Mouse (Mus musculus) megakaryocyte, embryonic 14.5 days (primary cell): ENCODE measurements around the gene Cap2. TPM values are rescaled to one million over a fixed set of nuclear protein-coding genes. Genes with fewer than 3 reads are reported as not detected.

Experiments
- H3K27me3 ChIP-seq: replicated peaks from 2 replicates; pipeline ENCODE3; 2012; ENCODE audit warnings: inconsistent platforms
- H3K36me3 ChIP-seq: replicated peaks from 2 replicates; pipeline ENCODE3; 2012; ENCODE audit warnings: low read length, inconsistent platforms, mixed read lengths
- H3K4me1 ChIP-seq: 2 replicates; pipeline ENCODE4 v1.6.1; 2012; ENCODE audit warnings: inconsistent platforms
- H3K4me3 ChIP-seq: replicated peaks from 2 replicates; pipeline ENCODE3; 2012; ENCODE audit warnings: moderate library complexity, mild to moderate bottlenecking, inconsistent platforms
- H3K9me3 ChIP-seq: 2 replicates; pipeline ENCODE4 v1.6.1; 2012; ENCODE audit warnings: inconsistent platforms
- FLI1 ChIP-seq: IDR thresholded peaks from 2 replicates; pipeline ENCODE4 v1.6.1; 2012; ENCODE audit warnings: low read length, inconsistent platforms, mixed read lengths
- GATA1 ChIP-seq: IDR thresholded peaks from 3 replicates; pipeline ENCODE4 v1.6.1; 2012; ENCODE audit warnings: mixed read lengths, low read length, inconsistent platforms, borderline replicate concordance
- polyA plus RNA-seq: library from polyadenylated mRNA; stranded (reverse); fragments of >175 nt; gene quantifications from 2 replicates; pipeline ENCODE4 v1.2.3, GENCODE M21; 2012; ENCODE audit warnings: low replicate concordance; ENCODE audit not compliant: insufficient read depth

Gene Cap2
- polyA plus RNA-seq, 1 experiment, result 1.5 TPM

DNA sequence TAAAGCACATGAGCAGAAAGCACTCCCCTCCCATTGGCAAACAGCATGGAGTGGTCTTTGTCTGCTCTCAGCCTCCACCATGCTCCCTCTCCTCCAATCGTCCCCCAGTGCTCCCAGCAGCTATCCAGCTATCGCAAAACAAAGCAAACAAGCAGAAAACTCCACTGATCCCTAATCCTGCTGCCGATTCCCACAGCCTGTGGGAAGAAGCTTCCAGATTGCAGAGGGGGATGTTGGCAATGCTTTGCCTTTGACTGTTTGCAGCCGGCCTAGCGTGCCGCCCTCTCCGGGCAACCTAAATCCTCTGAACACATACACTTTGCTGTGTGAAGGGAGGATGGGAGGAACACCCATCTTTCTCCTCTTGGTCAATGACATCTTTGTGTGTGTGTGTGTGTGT is 83.2 kb downstream of the Cap2 start:
- no peaks in the 10 kb centered on the region for H3K9me3 ChIP-seq
- no peak for TF ChIP-seq GATA1
- no peak for TF ChIP-seq FLI1
- peaks cover 4% of the 10 kb centered on the region for H3K27me3 ChIP-seq
- no peaks in the 10 kb centered on the region for H3K4me1 ChIP-seq
- H3K4me3 ChIP-seq, result no peak overlapping the region
- no peaks in the 10 kb centered on the region for H3K36me3 ChIP-seq

DNA sequence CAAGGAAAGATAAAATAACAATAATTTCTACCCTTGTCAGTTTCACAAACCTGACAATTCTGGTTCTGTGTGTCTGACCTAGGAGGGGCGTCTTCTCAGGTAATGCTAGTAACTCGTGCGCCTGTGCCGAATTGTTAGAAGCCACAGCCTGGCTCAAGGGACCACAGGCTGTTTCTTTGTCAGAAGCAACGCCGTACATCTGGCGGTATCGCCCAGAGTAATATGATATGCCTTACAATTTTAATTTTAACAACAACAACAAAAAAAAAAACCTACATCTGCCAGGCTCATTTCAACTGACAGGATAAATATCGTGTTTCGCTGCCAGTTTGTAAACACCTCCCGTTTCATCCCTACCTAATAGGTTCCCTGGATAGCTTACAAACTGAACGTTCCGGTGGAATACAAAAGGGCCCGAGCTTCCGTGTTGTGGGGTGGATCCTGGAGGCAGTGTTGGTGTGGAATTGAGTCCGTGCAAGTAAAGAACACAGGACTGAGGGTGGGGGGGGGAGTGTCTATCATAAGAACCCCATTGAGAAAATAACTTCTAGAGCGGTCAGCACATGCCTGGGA is 86.2 kb downstream of the Cap2 start:
- no peak overlapping the region for H3K4me3 ChIP-seq
- TF ChIP-seq FLI1 (no peak), GATA1 (no peak)
- H3K27me3 ChIP-seq, result peaks cover 4% of the 10 kb centered on the region
- no peaks in the 10 kb centered on the region for H3K9me3 ChIP-seq
- no peaks in the 10 kb centered on the region for H3K36me3 ChIP-seq
- no peaks in the 10 kb centered on the region for H3K4me1 ChIP-seq

- no peak overlapping the region for H3K4me3 ChIP-seq
- peaks cover 4% of the 10 kb centered on the region for H3K27me3 ChIP-seq
- H3K36me3 ChIP-seq, result no peaks in the 10 kb centered on the region
- H3K9me3 ChIP-seq, result no peaks in the 10 kb centered on the region
- TF ChIP-seq FLI1 (no peak), GATA1 (no peak)
- H3K4me1 ChIP-seq, result no peaks in the 10 kb centered on the region
These were observed 87.0 kb downstream of the Cap2 start for GRCm38 (mm10) chr13:46588606-46589005.

DNA sequence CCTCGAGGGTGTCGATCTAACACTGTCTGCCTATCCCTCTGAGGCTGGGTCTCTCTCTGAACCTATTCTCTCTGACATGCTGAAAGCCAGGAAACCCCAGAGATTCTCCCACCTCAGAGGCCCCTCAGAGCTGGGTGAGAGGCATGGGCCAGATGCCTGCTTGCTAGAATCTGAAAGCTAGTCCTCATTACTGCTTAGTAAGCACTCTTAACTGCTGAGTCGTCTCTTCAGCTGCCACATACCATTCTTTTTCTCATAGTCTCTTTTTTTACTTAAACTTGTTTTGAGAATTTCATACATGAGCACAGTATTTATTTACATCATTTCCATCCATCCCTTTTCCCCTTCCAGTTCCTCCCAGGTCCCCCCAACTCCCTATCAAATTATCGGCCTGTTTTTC is 89.2 kb downstream of the Cap2 start:
- Histone ChIP-seq H3K9me3 (no peaks in the 10 kb centered on the region), H3K27me3 (no peaks in the 10 kb centered on the region), H3K4me3 (no peak overlapping the region), H3K4me1 (no peaks in the 10 kb centered on the region), H3K36me3 (no peaks in the 10 kb centered on the region)
- TF ChIP-seq GATA1 (no peak), FLI1 (no peak)

- no peaks in the 10 kb centered on the region for H3K27me3 ChIP-seq
These were observed 99.0 kb downstream of the Cap2 start for GRCm38 (mm10) chr13:46600694-46601093.

GRCm38 (mm10) chr13:46601386-46601785 is 99.7 kb downstream of the Cap2 start:
- TF ChIP-seq GATA1 (no peak), FLI1 (no peak)
- Histone ChIP-seq H3K27me3 (no peaks in the 10 kb centered on the region), H3K4me3 (no peak overlapping the region), H3K4me1 (no peaks in the 10 kb centered on the region), H3K9me3 (no peaks in the 10 kb centered on the region), H3K36me3 (no peaks in the 10 kb centered on the region)

More at GRCm38 (mm10) chr13:46600694-46601093, 99.0 kb downstream of the Cap2 start:
- TF ChIP-seq GATA1 (no peak), FLI1 (no peak)
- Histone ChIP-seq H3K9me3 (no peaks in the 10 kb centered on the region), H3K4me1 (no peaks in the 10 kb centered on the region), H3K4me3 (no peak overlapping the region), H3K36me3 (no peaks in the 10 kb centered on the region)

DNA sequence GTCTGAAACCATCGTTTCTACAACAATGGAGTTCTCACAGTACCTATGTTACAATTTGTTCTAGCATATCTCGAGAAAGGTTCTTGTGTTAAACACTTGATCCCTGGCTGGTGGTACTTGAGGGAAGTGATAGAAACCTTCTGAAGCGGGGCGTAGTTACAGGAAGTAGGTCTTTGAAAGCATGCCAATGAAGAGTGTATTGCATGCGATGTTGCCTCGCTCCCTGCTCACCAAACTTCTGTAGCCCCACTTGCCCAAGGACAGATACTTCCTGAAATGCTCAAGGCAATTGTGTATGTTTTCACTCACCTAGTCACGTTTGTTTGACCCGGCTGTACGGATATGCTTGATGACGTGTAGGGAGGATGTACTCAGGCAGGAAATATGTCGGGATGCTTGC is 101.0 kb downstream of the Cap2 start:
- H3K36me3 ChIP-seq, result no peaks in the 10 kb centered on the region
- no peaks in the 10 kb centered on the region for H3K9me3 ChIP-seq
- no peak overlapping the region for H3K4me3 ChIP-seq
- H3K27me3 ChIP-seq, result no peaks in the 10 kb centered on the region
- H3K4me1 ChIP-seq, result no peaks in the 10 kb centered on the region
- TF ChIP-seq GATA1, result no peak
- TF ChIP-seq FLI1, result no peak

GRCm38 (mm10) chr13:46611033-46611432 is 109.4 kb downstream of the Cap2 start:
- 0 out of 2 replicates have a peak, but pooled peaks cover 4% of the 10 kb centered on the region for H3K4me1 ChIP-seq
- peaks cover 14% of the 10 kb centered on the region; the same call in 1 of the 2 replicates for H3K9me3 ChIP-seq
- peaks cover 4% of the 10 kb centered on the region for H3K27me3 ChIP-seq
- H3K36me3 ChIP-seq, result no peaks in the 10 kb centered on the region
- no peak for TF ChIP-seq GATA1
- TF ChIP-seq FLI1, result no peak
- H3K4me3 ChIP-seq, result no peak overlapping the region

- peaks cover 5% of the 10 kb centered on the region; the same call in 1 of the 2 replicates for H3K9me3 ChIP-seq
- H3K27me3 ChIP-seq, result peaks cover 6% of the 10 kb centered on the region
- no peaks in the 10 kb centered on the region for H3K36me3 ChIP-seq
- no peak overlapping the region for H3K4me3 ChIP-seq
- 0 out of 2 replicates have a peak, but pooled peaks cover 4% of the 10 kb centered on the region for H3K4me1 ChIP-seq
- TF ChIP-seq GATA1 (no peak), FLI1 (no peak)
These were observed 112.1 kb downstream of the Cap2 start for GRCm38 (mm10) chr13:46613694-46614272.

- Histone ChIP-seq H3K9me3 (no peaks in the 10 kb centered on the region; the same call in 1 of the 2 replicates), H3K36me3 (no peaks in the 10 kb centered on the region), H3K27me3 (peaks cover 14% of the 10 kb centered on the region), H3K4me3 (no peak overlapping the region), H3K4me1 (0 out of 2 replicates have a peak, but pooled peaks cover 4% of the 10 kb centered on the region)
- TF ChIP-seq FLI1, result no peak
- TF ChIP-seq GATA1, result no peak
These were observed 115.2 kb downstream of the Cap2 start for GRCm38 (mm10) chr13:46616673-46617362.
